Mouse (Mus musculus) stomach, postnatal 0 days (tissue): ENCODE data around the gene Rassf8.

Experiments used
- CTCF ChIP-seq: IDR thresholded peaks from 2 replicates; pipeline ENCODE4 v1.5.1; 2016; ENCODE audit warnings: antibody characterized with exemption, low read depth, mild to moderate bottlenecking, moderate library complexity
- EP300 ChIP-seq: optimal IDR thresholded peaks from 2 replicates; pipeline ENCODE3; 2016; ENCODE audit warnings: antibody characterized with exemption

GRCm38 (mm10) chr6:145760246-145761016, 13.9 kb downstream of the Rassf8 start:
- TF ChIP-seq CTCF (no peak), EP300 (no peak)
